Mouse (Mus musculus) cerebellum, adult 11 months (tissue): ENCODE results near the gene Obox1.
"Not testable (repeated sequence)": the region's sequence is repeated elsewhere in the genome, so short reads cannot be mapped to it uniquely, and the experiment has no call there.

Source experiments
- DNase-seq: peaks from one replicate; pipeline ENCODE4 v3.0.0; 2022

Gene Obox1

DNA sequence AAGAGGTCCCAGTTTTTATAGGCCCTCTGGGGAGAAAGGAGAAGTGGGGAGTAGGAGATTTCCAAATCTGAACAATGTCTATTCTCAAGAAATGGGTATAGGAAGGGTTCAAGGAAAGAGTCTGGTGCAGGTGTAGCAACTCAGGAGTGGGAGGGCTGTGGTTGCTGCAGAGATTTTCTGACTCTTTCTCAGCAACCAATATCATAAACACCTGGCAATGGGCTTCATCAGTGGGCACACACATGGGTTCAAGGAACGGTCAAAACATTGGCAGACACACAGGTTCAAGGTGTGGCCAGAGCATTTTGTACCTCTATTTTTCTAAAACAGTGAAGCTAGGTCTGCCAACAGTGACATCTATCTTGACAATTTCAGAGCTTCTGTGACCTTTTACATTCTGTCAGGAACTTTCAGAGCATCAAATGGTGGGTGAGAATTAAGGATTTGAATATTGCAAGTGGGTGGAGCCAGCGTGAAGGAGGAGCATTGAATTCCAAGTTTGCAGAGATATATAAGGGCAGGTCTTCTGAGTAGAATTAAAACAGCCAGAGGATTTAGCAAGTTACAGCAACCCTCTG, at the start of gene Obox1, which contains the start of gene Obox2:
Obox1 (plus strand) TSS at position 528 of the 578 bp plus-strand sequence.
Obox2 (plus strand) TSS at position 301 of the 578 bp plus-strand sequence.
- DNase-seq: not testable (repeated sequence)

DNA sequence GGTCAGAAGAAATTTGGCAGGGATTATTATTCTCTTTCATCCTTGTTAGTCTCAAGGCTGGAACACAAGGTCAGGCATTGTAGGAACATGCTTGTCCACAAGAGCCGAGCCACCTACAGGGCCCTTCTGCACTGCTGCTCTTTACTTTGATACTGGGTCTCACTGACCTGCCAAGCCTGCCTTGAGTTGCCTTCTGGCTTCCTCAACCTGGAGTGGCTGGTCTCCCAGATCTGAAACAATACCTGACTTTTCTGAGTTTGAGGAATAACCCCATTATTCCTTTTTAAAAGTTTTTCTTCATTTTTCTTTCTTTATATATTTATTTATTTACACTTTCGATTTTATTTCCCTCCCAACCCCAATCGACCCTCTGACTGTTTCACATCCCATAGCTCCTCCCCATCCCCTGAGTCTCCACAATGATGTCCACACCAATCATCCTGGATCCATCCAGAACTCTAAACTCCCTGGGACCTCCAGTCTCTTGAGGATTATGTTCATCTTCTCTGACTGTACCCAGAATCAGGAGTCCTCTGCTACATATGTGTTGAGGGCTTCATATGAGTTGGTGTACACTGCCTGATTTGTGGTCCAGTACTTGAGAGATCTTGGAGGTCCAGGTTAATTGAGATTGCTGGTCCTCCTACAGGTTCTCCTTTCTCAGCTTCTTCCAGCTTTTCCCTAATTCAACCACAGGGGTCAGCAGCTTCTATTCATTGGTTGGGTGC, 10.6 kb downstream of the Obox1 start:
- not testable (repeated sequence) for DNase-seq

DNA sequence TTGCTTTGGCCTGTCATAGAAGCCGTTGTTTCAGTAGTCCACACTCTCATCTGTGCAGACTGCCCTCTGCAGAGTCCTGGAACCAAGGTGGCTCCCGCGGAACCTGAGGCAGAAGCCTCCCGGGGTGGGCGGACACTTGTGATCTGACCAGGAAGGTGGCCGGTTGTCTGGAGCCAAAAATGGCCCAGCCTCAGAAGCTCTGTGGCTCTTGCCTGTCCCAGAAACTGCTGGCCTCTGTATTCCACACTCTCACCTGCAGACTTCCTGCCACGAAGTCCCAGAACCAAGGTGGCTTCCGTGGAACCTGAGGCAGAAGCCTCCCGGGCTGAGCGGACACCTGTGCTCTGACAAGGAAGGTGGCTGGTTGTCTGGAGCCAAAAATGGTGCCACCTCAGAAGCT, 18.1 kb downstream of the Obox1 start:
- not testable (repeated sequence) for DNase-seq

DNA sequence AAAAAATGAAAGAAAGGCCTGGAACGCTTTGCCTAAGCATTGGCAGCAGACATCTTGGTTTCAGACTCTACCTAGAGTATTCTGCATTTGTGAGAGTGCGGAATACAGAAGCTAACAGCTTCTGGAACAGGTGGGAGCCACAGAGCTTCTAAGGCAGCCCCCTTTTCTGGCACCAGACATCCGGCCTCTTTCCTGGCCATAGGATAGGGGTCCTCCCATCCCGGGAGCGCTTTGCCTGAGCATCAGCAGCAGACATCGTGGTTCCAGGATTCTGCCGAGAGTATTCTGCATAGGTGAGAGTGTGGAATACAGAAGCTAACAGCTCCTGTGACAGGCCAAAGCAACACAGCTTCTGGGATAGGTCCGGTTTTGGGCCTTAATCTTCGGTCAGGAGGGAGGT, 29.3 kb downstream of the Obox1 start:
- not testable (repeated sequence) for DNase-seq

DNA sequence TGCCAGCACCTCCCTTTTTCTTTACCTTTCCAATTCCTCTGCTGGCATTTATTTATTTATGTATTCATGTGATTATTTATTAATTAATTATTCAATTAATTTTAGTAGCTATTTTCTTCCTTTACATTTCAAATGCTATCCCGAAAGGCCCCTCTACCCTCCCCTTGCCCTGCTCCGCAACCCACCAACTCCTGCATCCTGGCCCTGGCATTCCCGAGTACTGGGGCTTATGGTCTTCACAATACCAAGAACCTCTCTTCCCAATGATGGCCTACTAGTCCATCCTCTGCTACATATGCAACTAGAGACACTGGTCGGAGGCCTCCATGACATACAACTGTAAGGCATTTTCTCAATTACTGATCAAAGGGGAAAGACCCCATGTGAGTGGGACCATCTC, 36.8 kb downstream of the Obox1 start:
- DNase-seq: not testable (repeated sequence)

DNA sequence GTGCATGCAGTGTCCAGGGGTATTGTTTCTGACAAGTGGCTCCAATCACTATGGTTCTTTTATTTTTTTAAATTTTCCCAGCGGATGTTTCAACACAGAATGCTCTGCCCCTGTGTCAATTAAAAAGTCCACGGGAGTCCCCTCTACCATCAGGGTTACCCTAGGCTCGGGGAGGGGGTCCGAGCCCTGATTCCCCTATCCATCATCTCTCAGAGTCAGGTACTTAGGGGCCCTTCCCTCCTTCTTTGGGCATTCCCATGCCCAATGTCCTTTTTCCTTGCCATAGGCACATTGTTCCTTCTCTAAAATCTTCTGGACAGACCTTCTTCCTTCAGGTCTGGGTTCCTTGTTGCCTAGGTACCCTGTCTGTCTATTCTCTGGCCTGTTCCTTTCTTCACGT, 120.7 kb downstream of the Obox1 start:
- DNase-seq: not testable (repeated sequence)
